Mouse (Mus musculus) naive thymus-derived CD4-positive, alpha-beta T cell, adult 2 months (primary cell): ENCODE results near the gene Grb2.
A peak's percentile ranks its signal among the peaks of the same experiment; 100 is the strongest.
"Not testable (repeated sequence)": the region's sequence is repeated elsewhere in the genome, so short reads cannot be mapped to it uniquely, and the experiment has no call there.

ENCODE experiments used
- DNase-seq: peaks from one replicate; pipeline ENCODE4 v3.0.0-alpha.2; 2011; ENCODE audit warnings: low read depth

Grb2 gene

DNA sequence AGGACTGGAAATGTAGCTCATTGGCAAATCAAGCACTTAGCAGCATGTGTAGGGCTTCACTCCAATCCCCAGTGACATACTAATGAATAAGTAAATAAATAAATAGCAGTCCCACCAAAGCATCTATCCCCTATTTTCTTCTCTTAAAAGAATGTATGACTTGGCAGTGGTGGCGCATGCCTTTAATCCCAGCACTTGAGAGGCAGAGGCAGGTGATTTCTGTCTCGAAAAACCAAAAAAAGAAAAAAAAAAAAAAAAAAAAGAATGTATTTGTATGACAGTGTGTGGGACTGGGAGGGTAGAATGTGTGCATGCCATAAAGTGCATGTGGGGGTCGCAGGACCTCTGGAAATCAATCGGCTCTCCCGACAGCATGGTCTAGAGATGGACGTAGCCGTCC, 22.4 kb downstream of the Grb2 start:
- no peak for DNase-seq

DNA sequence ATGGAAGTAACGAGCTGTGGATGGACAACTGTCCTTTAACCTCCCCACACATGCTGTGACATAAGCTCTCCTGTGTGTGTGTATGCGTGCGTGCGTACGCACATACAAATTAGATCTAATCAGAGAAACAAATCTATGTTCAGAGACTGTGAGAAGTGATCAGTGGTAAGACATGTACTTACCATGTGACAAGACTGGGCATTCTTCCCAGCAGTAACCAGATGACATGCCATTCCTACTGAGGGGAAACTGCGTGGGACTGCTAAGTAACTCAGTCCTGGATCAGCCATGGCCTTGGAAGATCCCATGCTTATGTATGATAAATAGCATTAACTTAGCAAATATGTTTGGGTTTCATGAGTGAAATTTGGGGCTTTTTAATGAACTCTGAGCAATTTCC, 23.5 kb downstream of the Grb2 start:
- no peak for DNase-seq

DNA sequence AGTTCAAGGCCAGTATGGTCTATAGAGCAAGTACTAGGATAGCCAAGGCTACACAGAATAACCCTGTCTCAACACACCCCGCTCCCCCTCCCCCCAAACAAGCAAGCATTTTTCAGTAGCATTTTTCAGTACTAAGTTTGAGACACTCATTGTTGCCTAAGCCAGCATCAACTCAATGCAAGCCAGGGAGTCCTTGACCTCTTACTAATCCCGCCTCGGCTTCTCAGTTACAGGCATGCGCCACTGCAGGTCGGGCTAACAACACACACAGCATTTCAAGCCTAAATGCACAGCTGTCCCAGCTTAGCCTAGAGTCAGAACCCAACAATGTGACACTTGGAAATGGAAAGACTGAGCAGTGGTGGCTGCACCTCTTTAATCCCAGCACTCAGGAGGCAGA, 25.1 kb downstream of the Grb2 start:
- no peak for DNase-seq

DNA sequence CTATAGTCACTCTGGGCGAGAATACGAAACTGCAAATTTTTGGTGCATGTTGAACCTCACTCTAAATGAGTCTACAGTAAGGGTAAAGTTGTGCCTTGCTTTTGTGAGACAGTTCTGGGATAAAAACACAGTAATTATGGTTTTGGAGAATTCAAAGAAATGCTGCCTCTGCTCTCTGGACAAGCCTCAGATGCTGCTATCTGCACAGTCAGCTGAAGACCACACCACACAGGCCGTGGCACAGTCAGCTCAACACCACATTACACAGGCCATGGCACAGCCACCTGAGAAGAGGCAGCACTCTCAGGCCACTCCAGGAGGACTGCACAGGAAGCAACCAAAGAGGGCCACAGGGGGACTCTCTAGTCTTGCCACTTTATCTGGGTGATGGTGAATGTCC, 26.0 kb downstream of the Grb2 start:
- DNase-seq: no peak

DNA sequence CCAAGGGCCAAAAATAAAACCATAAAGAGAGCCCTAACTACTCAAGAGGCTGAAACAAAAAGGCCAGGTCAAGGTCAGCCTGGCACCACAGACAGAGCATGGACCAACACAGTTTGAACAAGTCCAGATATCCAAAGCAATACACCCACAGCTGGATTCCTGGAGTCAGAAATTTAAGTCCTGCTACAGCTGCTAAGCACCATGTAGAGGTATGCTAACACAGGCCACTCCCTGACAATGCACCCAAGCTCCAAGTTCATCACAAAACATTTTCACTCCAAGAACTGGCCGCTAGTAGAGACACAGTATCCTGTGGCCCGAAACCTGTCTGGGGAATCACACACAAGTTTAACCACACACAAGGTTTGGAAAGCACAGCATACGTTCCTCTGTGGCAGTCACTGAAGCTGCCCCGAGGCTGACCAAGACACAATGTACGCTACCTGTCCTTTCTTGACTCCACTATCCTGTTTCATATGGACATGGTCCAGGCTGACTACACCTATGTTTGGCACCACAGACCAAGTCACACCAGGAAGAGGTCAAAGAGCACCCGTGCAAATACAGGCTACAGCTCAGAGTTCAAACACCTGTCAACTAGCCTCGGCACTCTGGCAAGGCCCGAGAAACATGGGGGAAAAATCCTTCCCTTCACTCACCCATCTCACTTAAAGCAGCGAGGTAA, 28.7 kb downstream of the Grb2 start:
- DNase-seq: no peak

DNA sequence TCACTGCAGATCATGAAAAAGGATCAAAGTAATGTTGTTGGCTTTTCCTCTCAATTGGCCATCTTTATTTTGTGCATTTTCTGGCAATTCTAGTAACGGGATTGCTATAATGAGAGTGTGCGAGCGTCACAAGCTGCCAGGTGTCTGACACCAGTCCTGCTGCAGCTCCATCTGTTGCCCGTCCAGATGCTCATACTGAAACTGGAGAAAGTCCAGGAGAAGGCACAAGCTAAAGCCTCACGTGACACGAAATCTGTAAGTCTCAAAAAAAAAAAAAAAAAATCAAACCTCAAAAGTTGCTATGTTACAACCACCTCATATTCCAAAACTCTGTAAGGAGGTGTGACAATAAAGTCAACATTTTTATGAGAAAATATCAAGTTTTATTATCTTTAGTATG, 29.5 kb downstream of the Grb2 start:
- DNase-seq: no peak

DNA sequence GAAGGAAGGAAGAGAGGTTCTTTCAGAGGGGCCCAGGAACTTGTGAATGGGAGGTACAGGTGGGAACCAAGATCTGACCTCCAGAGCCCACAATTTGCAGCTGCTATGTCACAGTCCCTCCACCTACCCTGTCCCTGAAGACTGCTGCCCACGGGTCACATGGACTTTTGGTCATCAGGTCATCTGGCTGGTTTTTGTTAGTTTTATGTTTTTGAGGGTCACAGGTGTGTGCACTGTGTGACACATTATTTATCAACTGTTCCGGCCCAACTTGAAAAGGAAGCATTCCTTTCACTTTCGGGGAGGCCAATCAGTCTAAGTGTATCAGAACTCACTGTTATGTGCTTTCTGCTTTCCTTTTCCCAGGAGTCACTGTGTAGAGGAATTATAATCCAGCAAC, 30.9 kb downstream of the Grb2 start:
- no peak for DNase-seq

DNA sequence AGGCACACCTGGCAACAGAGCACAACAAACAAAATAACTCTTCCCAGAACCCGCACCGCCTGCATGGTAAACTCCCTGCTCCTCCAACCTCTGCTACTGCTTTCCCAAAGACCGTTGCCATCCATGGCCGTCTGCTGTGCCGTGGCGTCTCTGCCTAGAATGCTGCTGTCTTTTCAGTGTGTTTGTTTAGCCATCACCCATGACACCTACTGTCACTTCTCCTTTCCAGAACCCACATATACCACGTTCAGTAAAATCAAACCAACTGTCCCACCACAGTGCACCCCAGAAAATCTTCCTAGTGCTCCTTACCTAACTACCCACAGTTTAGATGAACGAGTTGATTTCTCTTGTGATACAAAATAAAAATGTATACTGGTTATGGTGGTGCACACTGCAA, 31.7 kb downstream of the Grb2 start:
- no peak for DNase-seq

DNA sequence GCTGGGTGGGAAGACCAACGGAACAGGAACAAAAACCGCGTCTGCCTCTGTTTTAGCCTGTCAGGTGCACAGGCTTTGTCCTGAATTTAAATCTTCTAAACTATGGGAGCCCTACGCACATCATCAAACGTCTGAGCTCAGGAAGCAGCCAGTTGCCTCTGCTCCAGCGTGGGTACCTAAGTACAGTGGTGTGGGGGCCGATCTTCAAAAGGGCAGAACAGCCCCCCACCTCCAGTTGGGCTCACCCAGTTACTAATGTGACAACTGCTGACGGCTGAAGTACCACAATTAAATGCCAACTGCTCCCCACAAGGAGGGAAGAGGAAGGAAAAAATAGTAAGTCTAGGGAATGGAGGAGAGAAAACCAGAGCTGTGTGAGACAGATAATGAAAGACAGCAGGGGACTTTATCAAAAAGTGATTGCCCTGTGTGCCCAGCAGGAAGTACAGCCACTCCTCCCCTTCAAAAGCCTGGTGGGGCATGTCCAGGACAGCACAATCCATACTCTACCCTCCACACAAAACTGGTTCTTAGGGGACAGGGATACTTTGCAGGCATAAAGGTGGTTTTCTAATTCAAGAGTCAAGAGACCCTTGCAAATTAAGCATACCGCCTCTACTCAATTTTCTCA, 34.0 kb downstream of the Grb2 start:
- no peak for DNase-seq

DNA sequence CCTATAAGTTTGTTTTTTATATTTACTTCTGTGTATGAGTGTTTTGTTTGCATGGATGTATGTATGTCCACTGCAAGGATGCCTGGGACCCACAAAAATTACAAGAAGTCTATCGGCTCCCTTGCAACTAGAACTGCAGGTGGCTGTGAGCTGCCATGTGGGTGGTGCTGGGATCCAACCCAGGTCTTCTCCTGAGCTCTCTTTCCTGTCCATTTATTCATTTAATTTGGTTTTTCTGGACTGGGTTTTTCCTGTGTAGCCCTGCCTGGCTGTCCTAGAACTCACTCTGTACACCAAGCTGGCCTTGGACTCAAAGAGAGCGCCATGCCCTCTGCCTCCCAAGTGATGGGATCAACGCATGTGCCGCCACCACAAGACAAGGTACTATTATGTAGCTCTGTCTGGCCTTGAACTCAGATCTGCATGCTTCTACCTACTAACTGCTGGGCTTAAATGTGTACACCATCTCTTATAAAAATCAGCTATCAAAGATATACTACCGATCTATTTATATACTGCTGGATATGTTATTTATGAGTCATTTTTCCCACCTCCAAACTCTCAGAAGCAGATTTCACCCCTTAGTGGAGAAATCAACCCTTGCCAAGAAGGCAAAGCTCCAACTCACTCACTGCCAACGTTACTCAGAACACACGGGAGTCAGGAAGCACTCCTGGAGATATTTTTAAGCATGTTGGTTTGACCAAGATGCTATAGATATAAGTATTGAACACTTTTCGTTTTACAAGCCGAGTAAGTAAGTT, 34.7 kb downstream of the Grb2 start:
- DNase-seq: no peak

DNA sequence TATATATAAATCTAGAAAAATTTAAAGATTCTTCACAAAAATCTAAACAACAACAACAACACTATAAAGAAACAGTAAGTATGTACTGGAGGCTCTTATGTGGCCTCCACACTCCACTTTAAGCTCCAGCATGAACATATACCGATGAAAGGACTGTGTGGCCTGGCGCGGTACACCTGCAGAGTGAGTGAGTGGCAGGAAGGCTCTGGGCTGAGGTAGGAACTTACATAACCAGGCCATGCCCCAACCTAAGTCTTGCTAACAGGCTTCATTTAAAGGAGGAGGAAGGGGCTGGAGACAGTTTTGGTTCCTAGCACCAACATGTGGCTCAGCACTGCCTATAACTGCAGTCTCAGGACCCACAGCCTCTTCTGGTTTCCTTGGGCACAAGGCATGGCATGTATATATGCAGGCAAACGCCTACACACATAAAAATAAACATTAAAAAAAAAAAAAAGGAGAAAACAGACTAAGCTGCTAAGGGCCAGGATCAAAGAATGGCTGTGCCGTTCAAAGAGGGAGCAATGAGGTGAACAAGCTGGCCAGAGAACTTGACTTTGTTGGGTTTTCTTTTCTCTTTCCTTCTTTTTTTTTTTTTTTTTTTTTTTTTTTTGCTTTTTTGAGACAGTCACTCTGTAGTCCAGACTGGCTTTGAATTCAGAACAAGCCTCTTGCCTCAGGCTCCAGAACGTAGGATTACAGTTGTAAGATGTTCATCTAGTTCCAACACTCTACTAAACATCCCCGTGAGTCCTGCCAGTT, 36.0 kb downstream of the Grb2 start:
- DNase-seq: peak; percentile 28

DNA sequence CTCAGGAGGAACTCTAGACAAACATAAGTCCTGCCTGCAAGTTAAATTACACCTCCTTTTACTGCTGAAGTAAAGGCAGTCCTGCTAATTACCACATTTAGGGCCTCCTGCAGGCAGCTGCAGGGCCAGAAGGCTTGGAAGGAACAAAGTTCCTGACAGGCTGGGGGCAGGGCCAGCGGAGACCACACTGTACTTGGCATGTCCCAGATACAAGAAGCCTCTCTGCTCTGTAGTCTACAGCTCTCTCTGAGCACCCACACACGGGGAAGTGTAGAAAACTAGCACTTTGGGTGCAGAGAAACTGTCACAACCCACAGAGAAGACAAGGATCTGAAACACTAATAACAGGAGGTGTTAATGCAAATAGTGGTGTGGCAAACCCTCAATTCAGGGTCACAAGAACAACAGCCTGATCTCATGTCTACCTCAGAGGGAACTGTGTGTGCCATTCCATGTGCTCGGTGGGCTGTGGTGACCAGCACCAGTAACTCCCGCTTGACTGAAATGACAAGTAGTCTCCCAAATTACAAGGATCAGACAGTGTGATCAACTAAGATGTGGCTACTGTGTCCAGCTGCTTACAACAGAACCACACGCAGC, 37.8 kb downstream of the Grb2 start:
- no peak for DNase-seq

DNA sequence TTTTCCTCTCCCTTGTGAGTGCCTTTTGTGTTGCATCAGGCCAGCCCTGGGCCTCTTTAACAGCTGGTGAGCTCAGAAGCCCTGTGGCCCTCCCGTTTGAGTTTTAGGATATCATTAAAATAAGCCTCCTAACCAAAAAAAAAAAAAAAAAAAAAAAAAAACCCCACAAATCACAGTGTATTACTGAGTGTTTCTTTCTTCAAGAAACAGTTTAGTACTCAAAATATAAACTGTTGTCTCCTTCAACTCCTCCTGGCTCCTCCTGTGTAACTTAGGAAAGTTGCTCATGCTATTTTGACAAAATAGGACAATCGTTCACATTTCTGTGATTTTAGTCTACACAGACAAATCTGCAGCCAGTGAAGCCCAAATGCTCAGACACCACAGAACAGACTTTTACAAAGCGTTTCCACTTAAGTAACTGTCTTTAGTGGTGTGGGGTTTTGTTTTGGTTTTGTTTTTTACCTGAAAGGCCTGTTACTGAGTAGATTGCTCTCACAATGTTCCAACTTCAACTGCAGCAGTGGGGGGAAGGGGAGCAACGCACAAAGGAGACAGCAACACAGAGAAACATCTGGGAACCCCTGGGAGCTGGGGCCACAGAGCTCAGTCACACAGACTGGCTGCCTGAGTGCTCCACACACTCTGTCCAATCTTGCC, 44.6 kb downstream of the Grb2 start:
- peak; percentile 55 for DNase-seq

DNA sequence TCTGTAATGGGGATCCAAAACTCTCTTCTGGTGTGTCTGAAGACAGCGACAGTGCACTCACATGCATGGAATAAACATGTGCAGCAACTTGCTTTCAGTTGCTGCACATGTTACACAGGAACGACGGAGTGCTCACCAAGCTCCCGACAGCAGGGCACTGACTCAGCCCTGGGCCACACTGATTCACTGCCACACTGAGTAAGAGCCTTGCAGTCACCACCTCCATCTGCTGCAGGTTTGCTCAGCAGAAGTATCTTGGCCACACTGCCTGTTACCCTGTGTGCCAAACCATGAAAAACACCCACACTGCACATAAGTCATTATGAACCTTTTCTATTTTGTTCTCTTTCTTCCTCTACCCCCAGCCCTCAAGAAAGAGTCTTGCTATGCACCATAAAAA, 48.0 kb downstream of the Grb2 start:
- DNase-seq: no peak

DNA sequence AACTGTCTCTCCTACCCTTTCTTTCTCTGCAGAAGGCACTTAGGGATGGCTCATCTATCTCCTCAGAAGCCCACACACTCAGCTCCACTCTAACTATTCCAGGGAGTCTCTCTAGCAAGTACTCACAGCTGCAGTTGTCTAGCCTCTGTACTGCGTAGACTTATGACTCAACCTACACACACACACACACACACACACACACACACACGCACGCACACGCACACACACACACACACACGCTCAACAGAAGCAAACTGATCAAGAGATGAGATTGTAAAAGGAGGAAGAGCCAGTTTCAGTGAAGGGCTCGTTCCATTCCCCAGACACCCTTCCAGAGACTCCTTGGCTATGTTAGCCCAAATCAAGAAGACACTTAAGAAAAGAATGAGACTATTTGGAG, 49.9 kb downstream of the Grb2 start:
- DNase-seq: no peak

DNA sequence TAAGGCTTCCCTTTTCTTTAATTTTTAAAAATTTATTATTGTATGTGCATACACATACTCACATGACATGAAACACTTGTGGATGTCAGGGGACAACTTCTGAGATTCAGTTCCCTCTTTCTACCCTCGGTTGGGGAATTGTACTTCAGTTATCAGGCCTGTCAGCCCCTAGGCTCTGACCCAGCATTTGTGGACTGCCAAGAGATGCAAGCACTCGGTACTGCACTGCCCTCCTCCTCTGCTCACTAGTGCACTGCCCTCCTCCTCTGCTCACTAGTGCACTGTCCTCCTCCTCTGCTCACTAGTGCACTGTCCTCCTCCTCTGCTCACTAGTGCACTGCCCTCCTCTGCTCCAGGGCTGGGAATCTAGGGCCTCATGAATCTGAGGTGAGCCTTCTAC, 54.3 kb downstream of the Grb2 start:
- no peak for DNase-seq

DNA sequence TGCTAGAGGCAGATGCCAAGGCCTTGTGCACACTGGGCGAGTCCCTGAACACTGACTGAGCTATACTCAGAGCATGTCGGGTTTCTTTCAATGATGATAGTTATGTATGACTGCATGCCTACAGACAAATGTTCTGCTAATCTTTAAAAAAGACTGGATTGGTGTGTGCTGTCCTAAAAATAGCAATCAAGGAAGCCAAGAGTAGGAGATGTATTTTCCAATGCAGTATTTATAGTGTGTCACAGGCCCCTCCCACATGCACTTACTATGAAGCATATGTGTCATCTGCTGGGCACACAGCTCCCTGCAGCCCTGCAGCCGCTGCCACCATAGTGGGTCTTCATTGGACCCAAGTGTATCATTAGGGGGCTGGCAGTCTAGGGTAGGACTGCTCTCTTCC, 55.2 kb downstream of the Grb2 start:
- DNase-seq: no peak

DNA sequence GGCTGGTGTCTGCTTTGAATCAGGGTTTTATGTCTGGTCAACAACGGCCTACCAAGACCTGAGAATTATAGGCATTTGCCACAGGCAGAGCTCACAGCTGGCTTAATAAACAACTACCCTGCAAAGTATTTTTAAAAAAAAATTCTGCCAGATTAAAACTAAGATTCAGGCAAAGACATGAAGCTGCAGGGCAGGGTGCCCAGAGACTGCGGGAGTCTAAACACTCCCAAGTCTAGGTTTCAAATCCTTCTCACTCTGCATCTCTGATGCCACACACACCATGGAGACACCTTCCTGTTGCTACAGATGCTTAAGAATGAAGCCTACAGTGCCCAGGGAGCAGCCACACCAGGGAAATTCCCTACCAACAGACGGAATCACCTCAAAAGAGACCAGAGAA, 56.7 kb downstream of the Grb2 start:
- no peak for DNase-seq

DNA sequence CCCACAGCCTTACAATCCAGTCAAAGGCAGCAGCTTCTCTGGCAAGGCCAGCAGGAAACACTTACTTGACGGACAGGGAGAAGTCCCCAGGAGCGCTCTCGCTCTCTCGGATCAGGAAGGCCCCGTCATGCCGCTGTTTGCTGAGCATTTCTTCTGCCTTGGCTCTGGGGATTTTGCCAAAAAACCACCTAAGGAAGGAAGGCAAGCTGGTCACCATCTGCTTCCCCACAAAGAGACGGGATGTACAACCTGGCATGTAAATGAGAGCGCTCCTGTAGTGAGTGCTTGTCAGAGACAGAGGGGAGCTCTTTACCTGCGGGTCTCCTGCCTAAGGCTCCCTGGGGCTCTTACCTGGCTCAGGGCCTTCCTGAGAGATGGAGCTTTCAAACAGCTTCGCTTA, 58.7 kb downstream of the Grb2 start:
- DNase-seq: no peak

DNA sequence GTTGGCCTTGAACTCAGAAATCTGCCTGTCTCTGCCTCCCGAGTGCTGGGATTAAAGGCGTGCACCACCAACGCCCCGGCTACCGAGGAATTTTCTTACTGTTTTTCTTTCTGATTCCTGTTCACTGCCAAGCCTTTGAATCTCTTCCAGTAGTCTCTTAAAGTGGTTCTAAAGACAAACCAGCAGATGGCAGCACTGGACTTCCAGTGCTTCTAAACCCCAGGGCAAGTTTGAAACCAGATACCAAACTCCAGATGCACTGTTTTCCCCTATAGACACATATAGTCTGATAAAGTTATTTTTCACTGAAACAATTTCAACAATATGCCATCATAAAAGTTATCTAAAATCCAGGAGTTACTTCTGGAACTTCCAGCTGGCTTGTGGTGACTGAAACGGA, 60.9 kb downstream of the Grb2 start:
- DNase-seq: peak; percentile 88

DNA sequence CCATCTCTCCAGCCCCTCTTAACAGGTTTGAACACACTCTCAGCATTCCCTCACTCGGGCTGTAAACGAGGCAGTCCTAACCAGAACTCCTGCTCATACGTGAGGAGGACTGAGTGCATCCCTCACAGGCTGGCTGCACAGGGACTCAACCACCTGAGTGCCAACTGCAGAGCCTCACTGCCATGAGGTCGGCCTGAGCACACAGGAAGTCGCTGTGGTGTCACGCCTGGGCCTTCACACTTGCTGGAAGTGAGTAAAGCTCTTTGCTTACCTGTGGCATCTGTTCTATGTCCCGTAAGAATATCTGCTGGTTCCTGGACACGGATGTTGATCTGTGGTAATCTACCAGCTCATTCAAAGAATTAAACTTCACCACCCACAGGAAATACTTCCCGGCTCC, 62.0 kb downstream of the Grb2 start:
- DNase-seq: no peak

DNA sequence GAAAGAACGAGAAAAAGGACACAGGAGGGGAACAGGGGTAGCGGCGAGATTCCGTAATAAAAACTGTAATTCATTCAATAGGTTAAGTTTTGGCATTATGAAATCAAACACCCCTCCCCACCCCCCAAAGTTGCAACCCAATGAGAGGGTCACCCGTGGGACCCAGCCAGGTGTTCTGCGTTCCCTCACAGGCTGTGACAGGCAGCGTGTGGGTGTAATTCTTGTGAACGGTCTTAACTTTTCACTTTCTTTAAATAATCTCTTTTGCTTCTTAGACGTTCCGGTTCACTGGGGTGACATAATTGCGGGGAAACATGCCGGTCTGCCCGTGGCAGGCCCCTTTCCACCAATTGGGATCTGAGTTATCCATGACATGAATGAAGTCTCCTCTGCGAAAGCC, 62.9 kb downstream of the Grb2 start:
- not testable (repeated sequence) for DNase-seq
